Mouse (Mus musculus) embryonic facial prominence, embryonic 13.5 days (tissue): ENCODE measurements around the gene Sowaha. TPM values are rescaled to one million over a fixed set of nuclear protein-coding genes. Genes with fewer than 3 reads are reported as not detected.
A peak's percentile ranks its signal among the peaks of the same experiment; 100 is the strongest.

ENCODE experiments used
- ATAC-seq: fragments of 200-750 bp; cut with Nextera tagmentation; 2 replicates; pipeline ENCODE4 v1.8.0; 2017; ENCODE audit warnings: low read depth; ENCODE audit not compliant: insufficient number of reproducible peaks, insufficient read depth, low FRiP score, low TSS enrichment
- H3K27ac ChIP-seq: fragments of 300-500 bp; sonication (generic); 2 replicates; pipeline ENCODE4 v1.5.1; 2015; ENCODE audit warnings: moderate library complexity, mild to moderate bottlenecking, inconsistent platforms
- H3K27me3 ChIP-seq: fragments of 300-500 bp; sonication (generic); 2 replicates; pipeline ENCODE4 v1.6.1; 2015; ENCODE audit warnings: mild to moderate bottlenecking, inconsistent platforms
- H3K36me3 ChIP-seq: fragments of 300-500 bp; sonication (generic); 2 replicates; pipeline ENCODE4 v1.6.1; 2015; ENCODE audit warnings: mild to moderate bottlenecking, inconsistent platforms
- H3K4me1 ChIP-seq: fragments of 300-500 bp; sonication (generic); 2 replicates; pipeline ENCODE4 v1.6.1; 2015; ENCODE audit warnings: inconsistent platforms
- H3K4me2 ChIP-seq: fragments of 300-500 bp; sonication (generic); 2 replicates; pipeline ENCODE4 v1.6.1; 2015; ENCODE audit warnings: moderate library complexity, mild to moderate bottlenecking, inconsistent platforms
- H3K4me3 ChIP-seq: fragments of 300-500 bp; sonication (generic); 2 replicates; pipeline ENCODE4 v1.5.1; 2015; ENCODE audit warnings: mild to moderate bottlenecking, inconsistent platforms
- H3K9ac ChIP-seq: fragments of 300-500 bp; sonication (generic); 2 replicates; pipeline ENCODE4 v1.6.1; 2015; ENCODE audit warnings: mild to moderate bottlenecking, inconsistent platforms
- H3K9me3 ChIP-seq: fragments of 300-500 bp; sonication (generic); 2 replicates; pipeline ENCODE4 v1.6.1; 2016; ENCODE audit warnings: inconsistent platforms
- WGBS: fragments of 180-500 bp; shearing (Covaris S2); methylation state at CpG from one replicate; pipeline ENCODE4 v1.1.7; 2015; ENCODE audit warnings: mixed read lengths; 5-methylcytosine and 5-hydroxymethylcytosine counted together
- polyA plus RNA-seq: library from polyadenylated mRNA; unstranded; fragments of >200 nt; fragmentation: Nextera tagmentation; extraction: Ambion mirVana; gene quantifications from 2 replicates; pipeline ENCODE4 v1.2.1, GENCODE M21; 2015

The Sowaha gene
- 0.21 and 1.2 TPM in 2 replicates for polyA plus RNA-seq

DNA sequence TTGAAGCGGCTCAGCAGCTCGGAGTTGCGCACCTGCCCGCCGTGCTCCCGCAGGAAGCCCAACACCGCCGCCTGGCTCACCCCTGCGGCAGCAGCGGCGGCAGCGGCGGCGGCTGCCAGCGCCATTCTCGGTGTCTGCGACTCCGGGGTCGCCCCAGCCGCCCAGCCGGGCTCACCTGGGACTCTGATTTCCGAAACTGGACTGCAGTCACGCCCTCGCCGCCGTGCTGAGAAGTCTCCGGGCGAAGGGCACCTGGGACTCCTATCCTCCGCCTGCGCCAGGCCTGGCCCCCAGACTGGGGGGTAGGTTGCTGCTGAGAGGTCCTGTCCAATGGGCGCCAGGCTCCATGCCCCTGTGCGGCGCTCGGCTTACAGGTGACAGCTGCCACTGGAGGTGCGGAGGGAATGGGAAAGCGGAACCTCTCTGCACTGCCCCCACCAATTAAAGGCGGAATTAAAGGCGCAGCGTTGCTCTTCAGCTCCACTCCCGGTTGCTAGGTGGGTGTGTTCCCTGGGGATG lies at the start of gene Sowaha, which contains the start of gene Gm9945:
Gene Sowaha (minus strand): TSS at position 492 of the 519 bp plus-strand sequence.
Gene Gm9945 (plus strand): TSS at position 384 of the 519 bp plus-strand sequence.
- Histone ChIP-seq H3K27me3 (peaks cover 73% of the 10 kb centered on the region), H3K4me3 (peak within 1 kb of the TSS; percentile 46), H3K4me2 (peak within 1 kb of the TSS; percentile 75), H3K4me1 (peaks cover 25% of the 10 kb centered on the region), H3K27ac (no peak within 1 kb of the TSS), H3K9me3 (no peaks in the 10 kb centered on the region; the same call in 1 of the 2 replicates), H3K36me3 (no peaks in the 10 kb centered on the region), H3K9ac (peak within 1 kb of the TSS; percentile 53)
- ATAC-seq: 0 out of 2 replicates have a peak, but pooled peaks have one; percentile 28
- WGBS: 3% methylated on average over 40 of the region's 40 CpGs

DNA sequence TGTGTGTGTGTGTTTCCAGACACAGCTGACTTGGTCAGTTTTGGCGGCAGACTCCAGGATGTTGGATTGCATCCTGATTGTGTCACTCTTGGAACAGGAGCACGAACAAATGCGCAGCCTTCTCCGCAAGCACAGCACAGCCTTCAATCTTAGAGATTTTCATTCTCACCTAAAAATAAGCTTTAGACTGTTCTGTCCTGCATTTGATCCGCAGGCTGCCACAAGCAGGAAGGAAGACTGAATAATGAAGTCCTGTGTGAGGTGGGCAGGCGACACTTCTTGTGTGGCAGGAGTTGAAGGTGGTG lies 49.1 kb upstream of the Sowaha start:
- no peak for ATAC-seq
- Histone ChIP-seq H3K9me3 (no peaks in the 10 kb centered on the region), H3K4me1 (peaks cover 29% of the 10 kb centered on the region), H3K4me3 (no peak overlapping the region), H3K27ac (no peak overlapping the region), H3K9ac (no peak overlapping the region), H3K4me2 (no peak overlapping the region), H3K27me3 (no peaks in the 10 kb centered on the region), H3K36me3 (peaks cover 25% of the 10 kb centered on the region)
- WGBS: 63% methylated on average over 6 of the region's 6 CpGs

DNA sequence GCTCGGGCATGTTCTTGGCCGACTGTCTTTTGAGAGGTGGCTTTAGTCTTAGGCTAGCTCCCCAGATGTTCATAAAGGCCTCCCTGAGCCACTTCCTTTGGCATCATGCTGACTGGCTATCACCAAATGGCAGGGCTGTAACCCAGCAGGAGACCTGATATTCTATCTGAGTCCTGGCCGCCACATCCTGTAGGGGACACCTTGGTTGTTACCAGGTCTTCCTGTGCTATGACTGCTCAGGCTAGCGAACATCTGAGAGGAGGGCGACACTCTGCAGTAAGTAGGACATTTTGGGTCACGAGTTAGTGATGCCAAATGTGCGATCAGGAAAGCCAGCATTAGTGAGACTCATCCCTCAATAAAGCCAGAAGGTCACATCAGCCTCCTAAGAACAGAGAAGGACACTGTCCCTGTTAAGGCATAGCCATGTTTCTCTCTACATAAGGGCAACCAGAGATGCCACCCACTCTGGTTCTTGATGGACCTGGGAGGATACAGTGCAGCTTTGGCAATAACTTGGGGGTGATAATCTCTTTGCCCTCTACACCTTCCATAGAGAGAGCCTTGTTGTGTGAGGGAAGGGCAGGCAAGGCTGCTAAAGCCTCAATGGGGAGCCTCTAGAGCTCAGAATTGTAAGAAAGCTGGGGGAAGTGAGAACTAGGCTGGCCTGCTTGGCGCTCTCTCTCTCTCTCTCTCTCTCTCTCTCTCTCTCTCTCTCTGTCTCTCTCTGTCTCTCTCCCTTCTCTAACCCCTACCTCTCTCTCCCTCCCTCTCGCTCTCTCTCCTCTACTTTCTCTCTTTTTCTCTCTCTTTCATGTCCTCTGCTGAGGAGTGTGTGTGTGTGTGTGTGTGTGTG lies 48.6 kb upstream of the Sowaha start:
- no peaks in the 10 kb centered on the region for H3K27me3 ChIP-seq
- no peak overlapping the region for H3K27ac ChIP-seq
- peaks cover 19% of the 10 kb centered on the region for H3K36me3 ChIP-seq
- WGBS: 79% methylated on average over 9 of the region's 9 CpGs
- H3K4me1 ChIP-seq: peaks cover 34% of the 10 kb centered on the region
- H3K9ac ChIP-seq: no peak overlapping the region
- H3K4me2 ChIP-seq: no peak overlapping the region
- H3K4me3 ChIP-seq: no peak overlapping the region
- H3K9me3 ChIP-seq: no peaks in the 10 kb centered on the region
- ATAC-seq: no peak

DNA sequence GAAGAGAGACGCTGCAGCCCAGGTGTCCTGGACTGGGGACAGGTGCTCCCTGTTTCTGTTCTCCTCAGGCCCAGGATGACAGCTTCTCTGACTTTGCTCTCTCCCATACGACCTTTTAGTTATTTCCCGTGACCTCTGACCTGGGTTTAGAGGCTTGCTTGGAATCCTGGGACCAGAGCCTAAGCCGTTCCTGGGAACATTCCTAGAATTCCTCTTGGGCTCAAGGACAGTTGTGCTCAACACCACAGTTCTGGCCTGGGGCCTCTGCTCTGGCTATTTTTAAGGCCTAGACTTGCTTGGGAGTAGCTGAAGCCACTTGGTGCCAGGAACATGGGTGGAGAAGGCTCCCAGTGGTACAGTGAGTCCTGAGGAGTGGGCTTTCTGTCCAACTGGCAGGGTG lies 45.4 kb upstream of the Sowaha start:
- H3K27ac ChIP-seq: no peak overlapping the region
- WGBS: 38% methylated on average over 4 of the region's 4 CpGs
- no peak overlapping the region for H3K4me2 ChIP-seq

DNA sequence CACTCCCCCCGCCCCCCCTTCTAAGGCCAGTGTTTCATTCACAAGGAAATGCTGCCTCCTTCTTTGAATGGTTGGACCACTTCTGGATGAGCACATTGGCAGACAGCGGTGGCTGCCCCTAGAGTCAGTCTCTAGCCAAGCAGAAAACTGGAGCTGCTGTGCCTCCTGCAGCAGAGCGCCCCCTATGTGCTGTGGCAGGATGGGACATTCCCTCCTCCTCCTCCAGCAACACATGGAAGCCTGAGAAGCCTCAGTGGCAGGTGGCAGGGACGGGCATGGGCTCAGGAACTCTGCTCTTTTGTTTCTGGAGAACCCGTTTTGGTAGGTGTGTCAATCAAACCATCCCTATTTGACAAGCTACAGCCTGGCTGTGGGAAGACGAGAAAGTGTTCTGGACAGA lies 44.8 kb upstream of the Sowaha start:
- no peaks in the 10 kb centered on the region for H3K36me3 ChIP-seq
- no peak overlapping the region for H3K4me2 ChIP-seq
- no peak overlapping the region for H3K4me3 ChIP-seq
- 72% methylated on average over 6 of the region's 6 CpGs for WGBS
- no peaks in the 10 kb centered on the region for H3K9me3 ChIP-seq
- H3K4me1 ChIP-seq: peaks cover 60% of the 10 kb centered on the region
- H3K27me3 ChIP-seq: no peaks in the 10 kb centered on the region
- no peak overlapping the region for H3K9ac ChIP-seq
- no peak overlapping the region for H3K27ac ChIP-seq
- no peak for ATAC-seq

More for the DNA sequence above, 45.4 kb upstream of the Sowaha start:
- Histone ChIP-seq H3K27me3 (no peaks in the 10 kb centered on the region), H3K36me3 (no peaks in the 10 kb centered on the region), H3K9me3 (no peaks in the 10 kb centered on the region), H3K4me3 (no peak overlapping the region), H3K9ac (no peak overlapping the region), H3K4me1 (peaks cover 59% of the 10 kb centered on the region)
- ATAC-seq: no peak

DNA sequence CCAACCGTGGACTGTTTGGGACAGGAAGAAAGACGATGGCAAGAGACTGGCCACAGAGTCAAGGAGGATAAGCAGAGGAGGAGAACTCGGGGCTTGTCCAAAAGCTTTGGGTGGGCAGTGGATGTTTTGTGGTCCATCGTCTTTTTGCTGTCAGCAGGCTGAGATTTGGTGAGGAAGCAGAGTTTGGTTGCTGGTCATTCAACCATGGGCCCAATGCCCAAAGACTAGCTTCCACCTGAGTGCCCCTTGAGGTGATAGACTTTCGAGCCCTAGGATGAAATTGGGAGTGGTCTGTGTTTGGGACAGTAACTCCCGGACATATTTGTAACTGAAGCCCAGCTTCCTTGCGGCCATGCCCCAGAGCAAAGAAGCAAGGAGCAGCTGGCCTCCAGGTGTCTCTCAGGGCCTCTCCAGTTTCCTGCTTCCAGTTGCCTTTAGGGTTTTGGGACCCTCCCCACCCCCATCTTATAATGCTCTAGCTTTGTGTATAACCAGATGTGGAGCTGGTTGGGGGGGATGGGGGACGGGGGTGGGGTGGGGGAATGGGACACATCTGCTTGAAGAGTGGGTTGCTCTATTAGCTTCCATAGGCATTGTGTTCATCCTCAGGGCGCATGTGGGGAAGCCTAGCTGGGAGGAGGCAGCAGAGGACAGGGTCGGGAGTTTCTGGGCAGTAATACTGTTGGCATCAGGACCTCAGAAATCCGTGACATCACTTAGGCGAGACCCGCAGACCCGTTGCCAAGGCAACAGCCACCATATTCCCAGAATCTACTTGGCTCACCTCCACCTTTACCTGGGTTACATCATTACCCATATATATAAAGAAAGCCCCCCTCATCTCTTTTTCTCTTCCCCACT lies 43.7 kb upstream of the Sowaha start:
- no peak overlapping the region for H3K9ac ChIP-seq
- no peak overlapping the region for H3K4me3 ChIP-seq
- H3K27ac ChIP-seq: no peak overlapping the region
- ATAC-seq: no peak
- peaks cover 61% of the 10 kb centered on the region for H3K4me1 ChIP-seq
- WGBS: 61% methylated on average over 14 of the region's 14 CpGs
- H3K36me3 ChIP-seq: no peaks in the 10 kb centered on the region
- H3K4me2 ChIP-seq: 0 out of 2 replicates have a peak overlapping the region, but pooled peaks have one; percentile 4
- H3K9me3 ChIP-seq: no peaks in the 10 kb centered on the region
- no peaks in the 10 kb centered on the region for H3K27me3 ChIP-seq

DNA sequence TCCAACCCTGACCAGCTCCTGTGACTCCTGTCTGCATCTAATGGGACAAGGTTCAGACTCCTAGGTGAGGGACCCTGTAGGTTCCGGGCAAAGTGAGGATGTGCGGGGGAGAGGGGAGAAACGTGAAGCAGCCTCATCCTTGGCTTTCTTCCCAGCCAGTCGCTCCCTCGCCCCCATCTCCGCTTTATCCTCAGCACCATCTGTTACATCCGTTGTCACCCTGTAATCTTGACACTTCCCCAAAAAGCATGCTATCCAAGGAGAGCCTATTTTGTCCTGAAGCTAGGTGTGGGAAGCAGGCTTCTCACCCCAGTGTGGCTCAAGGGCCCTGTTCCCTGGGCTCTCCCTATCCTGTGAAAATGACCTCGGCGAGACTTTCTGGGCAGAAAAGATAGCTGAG lies 42.9 kb upstream of the Sowaha start:
- Histone ChIP-seq H3K4me1 (peaks cover 59% of the 10 kb centered on the region), H3K36me3 (no peaks in the 10 kb centered on the region), H3K27ac (no peak overlapping the region), H3K4me3 (no peak overlapping the region), H3K9me3 (no peaks in the 10 kb centered on the region), H3K9ac (no peak overlapping the region), H3K27me3 (no peaks in the 10 kb centered on the region; the same call in 1 of the 2 replicates), H3K4me2 (no peak overlapping the region)
- ATAC-seq: no peak
- 62% methylated on average over 9 of the region's 9 CpGs for WGBS

DNA sequence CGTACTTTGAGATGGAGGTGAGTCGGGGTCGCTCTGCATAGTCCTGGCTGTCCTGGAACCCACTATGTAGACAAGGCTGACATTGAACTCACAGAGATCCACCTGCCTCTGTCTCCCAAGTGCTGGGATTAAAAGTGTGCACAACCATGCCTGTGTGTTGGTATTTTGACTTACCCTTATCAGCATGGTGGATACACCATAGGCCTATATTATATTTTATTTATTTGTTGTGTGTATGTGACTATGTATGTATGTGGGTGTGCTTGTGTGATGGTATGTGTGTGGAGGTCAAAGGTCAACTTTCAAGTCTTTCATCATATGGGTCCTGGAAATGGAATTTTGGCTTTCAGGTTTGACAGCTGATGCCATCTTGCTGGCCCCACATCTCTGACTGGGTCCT lies 42.3 kb upstream of the Sowaha start:
- no peak overlapping the region for H3K9ac ChIP-seq
- no peak overlapping the region for H3K4me2 ChIP-seq
- WGBS: 93% methylated on average over 3 of the region's 3 CpGs
- no peak overlapping the region for H3K4me3 ChIP-seq
- H3K27ac ChIP-seq: no peak overlapping the region
- peaks cover 59% of the 10 kb centered on the region for H3K4me1 ChIP-seq
- no peaks in the 10 kb centered on the region for H3K36me3 ChIP-seq
- H3K27me3 ChIP-seq: no peaks in the 10 kb centered on the region; the same call in 1 of the 2 replicates
- no peaks in the 10 kb centered on the region for H3K9me3 ChIP-seq
- ATAC-seq: no peak

DNA sequence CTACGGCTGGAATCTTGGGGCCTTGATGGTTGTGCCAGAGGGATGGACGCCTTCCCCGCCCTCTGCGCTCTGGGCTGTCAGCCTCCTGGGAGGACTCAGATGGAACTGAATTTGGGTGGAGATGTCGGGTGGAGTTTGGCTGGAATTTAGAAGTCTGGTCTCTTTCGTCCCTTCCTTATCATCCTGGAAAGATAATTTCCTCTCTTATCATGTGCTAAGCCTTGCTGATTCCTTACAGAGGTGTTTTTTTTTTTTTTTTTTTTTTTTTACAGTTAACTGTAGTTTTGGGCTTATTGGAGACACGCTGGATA lies 41.7 kb upstream of the Sowaha start:
- peak overlapping the region; percentile 77 for H3K4me3 ChIP-seq
- ATAC-seq: no peak
- no peaks in the 10 kb centered on the region; the same call in 1 of the 2 replicates for H3K27me3 ChIP-seq
- peak overlapping the region; percentile 88; the same call in 1 of the 2 replicates for H3K9ac ChIP-seq
- WGBS: 87% methylated on average over 7 of the region's 7 CpGs
- H3K9me3 ChIP-seq: no peaks in the 10 kb centered on the region
- peaks cover 60% of the 10 kb centered on the region for H3K4me1 ChIP-seq
- peak overlapping the region; percentile 72 for H3K4me2 ChIP-seq
- H3K27ac ChIP-seq: no peak overlapping the region
- H3K36me3 ChIP-seq: no peaks in the 10 kb centered on the region

DNA sequence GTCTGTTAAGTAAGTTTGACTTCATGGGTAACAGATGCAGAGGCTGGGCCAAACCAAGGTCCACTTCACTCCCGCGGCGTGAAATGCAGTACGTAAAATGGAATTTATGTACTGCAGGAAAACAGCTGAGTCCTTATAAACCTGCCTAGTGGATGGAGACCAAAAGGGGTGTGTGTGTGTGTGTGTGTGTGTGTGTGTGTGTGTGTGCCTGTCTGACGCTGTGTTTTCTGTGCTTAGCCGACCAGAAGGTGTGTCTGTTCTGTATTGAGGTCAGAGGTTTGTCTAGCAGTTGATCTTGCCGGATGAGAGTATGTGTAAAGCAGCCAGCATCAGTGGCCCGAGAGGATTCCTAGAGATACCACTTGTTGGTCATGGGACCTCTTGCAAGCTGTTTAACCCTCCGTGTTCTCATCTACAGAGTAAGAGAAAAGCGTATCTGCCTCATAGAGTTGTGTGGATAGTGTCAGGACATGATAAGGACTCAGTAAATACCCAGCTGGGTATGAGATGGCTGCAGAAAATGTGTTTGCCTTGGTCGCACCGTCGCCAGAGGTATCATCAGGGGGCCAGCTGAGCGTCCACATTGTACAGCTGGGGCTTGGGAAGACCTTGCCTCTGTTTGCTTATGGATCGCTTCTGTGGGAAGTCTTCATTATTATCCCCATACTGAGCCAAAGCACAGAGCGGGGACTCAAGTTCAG lies 41.2 kb upstream of the Sowaha start:
- Histone ChIP-seq H3K9ac (peak overlapping the region; percentile 88; the same call in 1 of the 2 replicates), H3K27ac (peak overlapping the region; percentile 90), H3K36me3 (no peaks in the 10 kb centered on the region), H3K27me3 (no peaks in the 10 kb centered on the region; the same call in 1 of the 2 replicates), H3K4me3 (peak overlapping the region; percentile 77), H3K4me2 (peak overlapping the region; percentile 72), H3K9me3 (no peaks in the 10 kb centered on the region), H3K4me1 (peaks cover 62% of the 10 kb centered on the region)
- no peak for ATAC-seq
- 53% methylated on average over 16 of the region's 16 CpGs for WGBS
